Mouse (Mus musculus) forebrain, embryonic 13.5 days (tissue): ENCODE results near the gene Ccdc54. TPM values are rescaled to one million over a fixed set of nuclear protein-coding genes. Genes with fewer than 3 reads are reported as not detected.

Experiments
- polyA plus RNA-seq: library from polyadenylated mRNA; unstranded; fragments of >200 nt; fragmentation: Nextera tagmentation; extraction: Ambion mirVana; gene quantifications from 2 replicates; pipeline ENCODE4 v1.2.1, GENCODE M21; 2015

Ccdc54 gene
- polyA plus RNA-seq, 1 experiment from 2014 or later: not detected

Other genes with a start within 250 kb of the Ccdc54 start
- gene Bbx, start 158.8 kb downstream of the Ccdc54 start, polyA plus RNA-seq: 42.8 and 48.8 TPM in 2 replicates